Mouse (Mus musculus): ENCODE data around the gene Rapgefl1. TPM values are rescaled to one million over a fixed set of nuclear protein-coding genes. Genes with fewer than 3 reads are reported as not detected.

Gene Rapgefl1
- 29.2 and 37.4 TPM in 2 replicates for polyA plus RNA-seq (2012; rRNA removed)

DNA sequence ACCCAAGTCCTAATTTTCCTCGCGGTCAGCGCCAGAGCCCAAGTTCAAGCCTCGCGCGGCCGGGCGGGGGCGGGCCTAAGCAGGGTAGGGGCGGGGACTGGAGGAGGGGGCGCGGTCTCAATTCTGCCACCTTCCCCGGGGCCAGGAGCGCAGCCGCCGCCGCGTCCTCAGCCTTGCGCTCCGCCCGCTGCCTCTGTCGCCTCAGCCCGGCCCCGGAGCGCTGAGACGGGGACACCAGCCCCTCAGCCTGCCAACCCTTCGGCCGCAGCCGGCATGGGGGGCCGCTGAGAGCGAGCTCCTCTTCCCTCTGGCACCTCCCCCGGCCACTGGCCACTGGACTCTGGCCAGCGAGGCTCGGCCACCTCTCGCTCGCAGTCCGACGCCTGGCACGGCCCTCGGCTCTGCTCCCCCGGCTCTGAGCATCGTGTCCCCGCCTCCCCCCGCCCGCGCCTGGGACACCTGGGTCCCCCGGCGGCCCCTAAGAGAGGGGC, at the start of gene Rapgefl1:
TSS of gene Rapgefl1 (plus strand) at position 135 of the 491 bp plus-strand sequence.
- 1% methylated on average over 47 of the region's 48 CpGs for WGBS
- no peak for DNase-seq (ENCODE audit: low read depth, low spot score)

DNA sequence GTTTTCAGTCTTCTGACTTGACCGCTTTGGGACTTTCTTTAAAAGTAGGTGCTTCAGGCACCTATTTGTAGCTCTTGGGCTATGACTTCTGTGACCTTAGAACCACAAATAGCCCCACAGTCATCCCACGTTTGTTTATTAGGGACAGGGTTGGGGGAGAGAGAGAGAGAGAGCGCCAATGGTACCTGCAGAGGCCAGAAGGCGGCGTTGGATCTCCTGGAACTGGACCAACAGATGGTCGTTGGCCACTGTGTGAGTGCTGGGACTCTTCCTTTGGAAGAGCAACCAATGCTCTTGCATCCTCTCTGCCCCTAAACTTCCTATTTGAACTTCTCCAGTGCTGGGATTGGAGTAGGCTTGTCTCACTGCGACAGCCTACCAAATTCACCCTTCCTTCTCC, 49.4 kb upstream of the Rapgefl1 start:
- 21% methylated on average over 7 of the region's 7 CpGs for WGBS
- DNase-seq (ENCODE audit: low read depth, low spot score): no peak

DNA sequence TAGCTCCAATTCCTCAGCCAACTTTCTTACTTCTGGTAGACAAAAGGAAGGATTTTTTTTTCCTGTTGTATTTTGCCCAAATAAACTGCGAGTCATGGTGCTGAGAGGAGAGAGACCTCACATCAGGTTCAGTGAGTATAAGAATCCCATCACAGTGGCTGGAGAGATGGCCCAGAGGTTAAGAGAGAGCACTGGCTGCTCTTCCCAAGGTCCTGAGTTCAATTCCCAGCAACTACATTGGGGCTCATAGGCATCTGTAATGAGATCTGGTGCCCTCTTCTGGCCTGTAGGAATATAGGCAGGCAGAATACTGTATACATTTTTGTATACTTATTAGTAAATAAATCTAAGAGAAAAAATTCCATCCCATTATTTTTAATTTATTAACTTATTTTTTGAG, 48.9 kb upstream of the Rapgefl1 start:
- WGBS: 81% methylated on average over 1 of the region's 1 CpGs
- DNase-seq (ENCODE audit: low read depth, low spot score): no peak

DNA sequence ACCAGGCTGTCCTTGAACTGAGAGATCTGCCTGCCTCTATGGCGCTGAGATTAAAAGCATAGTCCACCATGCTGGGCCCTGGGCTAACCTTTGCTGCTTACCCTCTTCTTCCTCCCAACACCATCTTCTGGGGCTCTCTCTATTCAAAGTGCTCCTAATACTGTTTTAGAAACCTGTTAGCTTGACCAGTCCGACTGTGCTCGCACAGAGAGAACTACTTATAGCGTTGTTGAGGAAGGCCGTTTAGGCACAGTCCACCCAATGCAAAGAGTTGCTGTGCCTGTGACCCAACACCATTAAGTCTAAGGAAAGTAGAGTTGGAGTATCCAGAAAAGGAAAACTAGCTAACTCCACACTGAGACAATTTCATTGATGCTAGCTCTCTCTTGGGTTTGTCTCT, 48.4 kb upstream of the Rapgefl1 start:
- 85% methylated on average over 5 of the region's 5 CpGs for WGBS
- no peak for DNase-seq (ENCODE audit: low read depth, low spot score)

DNA sequence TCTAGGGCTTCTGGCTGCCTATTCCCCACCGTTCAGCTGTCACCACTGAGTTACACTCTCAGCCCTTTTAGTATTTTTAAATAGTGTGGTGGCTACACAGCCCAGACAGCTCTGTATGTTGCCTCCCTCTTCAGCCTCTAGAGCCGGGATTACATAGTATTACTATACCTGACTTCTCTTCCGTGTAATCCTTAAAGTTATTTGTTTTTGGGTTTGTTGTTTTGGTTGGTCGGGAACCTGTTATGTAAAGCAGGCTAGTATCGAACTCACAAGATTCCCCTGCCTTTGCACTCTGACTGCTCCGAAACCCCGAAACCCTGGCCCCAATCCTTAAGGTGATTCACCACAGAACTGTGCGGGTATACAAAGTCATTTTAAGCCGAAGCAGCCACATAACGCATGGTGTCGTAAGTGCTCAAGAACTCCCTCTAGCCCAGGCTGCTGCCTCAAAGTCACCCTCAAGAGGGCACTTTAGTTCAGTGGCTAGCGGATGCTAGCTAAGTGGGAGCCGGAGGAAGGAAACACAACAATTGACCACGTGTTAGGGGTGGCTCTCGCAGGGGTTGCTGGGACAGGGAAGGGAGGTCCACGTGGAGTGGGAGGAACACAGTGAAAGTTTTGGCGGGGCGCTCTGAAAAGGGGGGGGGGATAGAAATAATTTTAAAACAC, 47.9 kb upstream of the Rapgefl1 start:
- WGBS: 3% methylated on average over 18 of the region's 18 CpGs
- peak; percentile 90 for DNase-seq (ENCODE audit: low read depth, low spot score)

DNA sequence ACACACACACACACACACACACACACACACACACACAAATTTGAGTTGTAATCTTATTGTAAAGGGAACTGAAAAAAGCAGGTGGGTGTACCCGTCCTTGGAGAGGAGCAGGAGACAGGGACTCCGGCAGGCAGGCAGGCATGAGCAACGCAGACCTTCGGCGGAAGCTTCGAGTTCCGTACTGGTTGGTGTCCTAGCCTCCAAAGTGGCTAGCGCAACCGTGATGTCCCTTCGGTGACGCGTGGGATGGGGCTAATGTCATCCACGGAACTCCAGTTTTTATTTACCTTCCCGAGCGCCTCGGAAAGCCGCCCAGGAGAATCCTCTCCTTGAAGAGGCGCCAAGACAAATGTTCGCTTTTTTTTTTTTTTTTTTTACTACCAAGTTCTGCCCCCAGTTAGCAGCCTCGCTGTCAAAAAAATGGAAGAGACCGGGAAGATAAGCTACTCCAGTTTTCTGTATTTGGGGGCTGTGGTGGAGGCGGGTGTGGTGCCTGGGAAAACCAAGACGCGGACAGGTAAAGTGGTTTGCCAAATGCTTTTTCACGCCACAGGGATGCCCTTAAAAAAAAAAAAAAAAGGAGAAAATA, 47.3 kb upstream of the Rapgefl1 start:
- 1% methylated on average over 25 of the region's 25 CpGs for WGBS
- no peak for DNase-seq (ENCODE audit: low read depth, low spot score)

DNA sequence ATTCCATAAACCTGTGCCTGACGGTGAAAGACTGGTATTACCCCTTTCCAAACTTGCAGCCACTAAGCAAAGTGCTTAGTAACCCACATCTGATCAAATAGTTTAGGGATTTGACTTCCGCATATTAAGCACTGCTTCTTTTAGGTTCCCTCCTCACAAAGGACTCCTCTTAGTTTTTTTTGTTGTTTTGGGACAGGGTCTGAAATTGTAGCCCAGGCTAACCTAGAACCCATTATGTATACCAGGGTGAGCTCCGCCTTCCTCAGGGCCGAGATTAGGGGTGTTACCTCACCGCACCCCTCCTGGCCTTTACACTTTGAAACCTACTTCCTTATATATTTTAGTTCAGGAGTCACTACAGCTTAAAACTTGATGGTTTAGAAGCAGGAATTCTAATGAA, 46.8 kb upstream of the Rapgefl1 start:
- DNase-seq (ENCODE audit: low read depth, low spot score): no peak
- WGBS: 14% methylated on average over 5 of the region's 5 CpGs

DNA sequence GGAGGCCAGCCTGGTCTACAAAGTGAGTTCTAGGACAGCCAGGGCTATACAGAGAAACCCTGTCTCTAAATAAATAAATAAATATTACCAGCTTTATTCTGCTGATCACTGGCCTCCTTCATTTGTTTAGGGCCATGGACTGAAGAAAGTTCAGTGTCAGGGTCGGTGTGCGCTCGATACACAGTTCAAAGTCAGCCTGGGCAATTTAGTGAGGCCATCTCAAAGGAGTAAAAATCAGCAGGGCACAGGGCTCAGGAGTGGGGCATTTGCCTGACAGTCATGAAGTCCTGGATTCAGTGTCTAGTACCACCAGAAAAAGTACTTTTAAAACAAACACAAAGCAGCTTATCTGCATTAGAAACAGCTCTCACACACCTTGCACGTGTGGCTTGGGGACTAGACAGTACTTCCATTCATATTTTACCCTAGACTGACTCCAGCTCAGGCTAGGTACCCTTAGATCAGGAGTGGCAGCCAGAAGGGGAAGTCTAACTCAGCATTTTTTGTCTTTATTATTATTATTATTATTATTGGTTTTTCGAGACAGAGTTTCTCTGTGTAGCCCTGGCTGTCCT, 45.9 kb upstream of the Rapgefl1 start:
- WGBS: 48% methylated on average over 5 of the region's 5 CpGs
- no peak for DNase-seq (ENCODE audit: low read depth, low spot score)

DNA sequence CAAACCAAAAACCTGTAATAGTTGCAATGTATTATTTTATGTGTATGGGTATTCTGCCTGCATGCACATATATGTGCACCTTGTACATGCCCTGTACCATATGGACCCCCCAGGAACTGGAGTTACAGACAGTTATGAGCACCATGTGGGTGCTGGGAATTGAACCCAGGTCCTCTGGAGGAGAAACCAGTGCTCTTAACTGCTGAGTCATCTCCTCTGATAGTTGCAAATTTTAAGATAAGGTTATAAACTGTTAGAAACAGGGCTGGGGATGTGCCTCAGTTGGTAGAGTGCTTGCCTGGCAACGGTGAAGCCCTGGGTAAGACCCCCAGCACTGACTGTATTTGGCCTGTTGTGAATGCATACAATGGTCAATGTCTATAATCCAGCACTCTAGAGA, 45.1 kb upstream of the Rapgefl1 start:
- DNase-seq (ENCODE audit: low read depth, low spot score): no peak
- 74% methylated on average over 1 of the region's 1 CpGs for WGBS

DNA sequence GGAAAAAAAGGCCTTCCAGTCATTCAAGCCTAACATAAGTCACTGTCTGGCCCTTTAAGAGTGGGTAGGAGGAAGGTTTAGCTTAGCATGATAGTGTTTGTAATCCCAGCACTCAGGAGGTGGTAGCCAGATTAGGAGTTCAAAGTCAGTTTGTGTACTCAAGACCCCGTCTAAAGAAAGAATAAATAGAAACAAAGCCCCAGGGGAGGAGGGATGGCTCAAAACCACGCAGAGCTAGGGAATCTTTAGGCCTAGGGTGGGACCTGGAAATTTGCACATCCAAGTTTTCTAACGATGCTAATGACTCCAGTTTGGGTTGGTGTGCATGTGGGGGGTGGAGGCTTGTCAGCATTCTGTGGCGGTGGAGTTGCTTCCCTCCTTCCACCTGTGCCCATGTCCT, 44.5 kb upstream of the Rapgefl1 start:
- WGBS: 43% methylated on average over 4 of the region's 4 CpGs

DNA sequence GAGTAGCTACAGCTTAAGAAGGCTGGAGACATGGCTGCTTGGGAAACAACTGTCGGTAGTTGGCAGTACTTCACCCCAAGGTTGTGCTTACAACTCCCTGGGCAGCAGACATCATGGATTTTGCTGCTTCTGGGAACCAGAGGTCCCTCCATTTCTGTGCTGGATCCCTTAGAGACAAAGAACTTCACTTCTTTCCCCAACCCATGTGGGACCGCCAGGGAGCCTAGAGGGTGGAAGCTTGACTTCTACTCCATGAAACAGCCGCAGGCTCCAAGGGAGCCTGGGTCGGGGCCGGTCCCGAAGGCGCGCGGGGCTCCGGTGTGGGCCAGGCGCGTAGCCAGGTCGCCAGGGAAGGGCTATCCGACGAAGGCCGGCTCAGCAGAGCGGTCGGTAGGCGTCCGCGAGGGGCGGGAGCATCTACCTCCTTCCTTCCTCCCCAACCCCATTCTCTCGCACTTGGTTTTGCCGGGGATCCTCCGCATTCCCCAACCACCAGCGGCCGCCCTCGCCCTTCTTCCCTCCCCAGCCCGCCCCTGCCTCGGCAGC, 42.0 kb upstream of the Rapgefl1 start:
- no peak for DNase-seq (ENCODE audit: low read depth, low spot score)
- under 1% methylated on average over 27 of the region's 30 CpGs for WGBS

More for the DNA sequence above, 44.5 kb upstream of the Rapgefl1 start:
- no peak for DNase-seq (ENCODE audit: low read depth, low spot score)

DNA sequence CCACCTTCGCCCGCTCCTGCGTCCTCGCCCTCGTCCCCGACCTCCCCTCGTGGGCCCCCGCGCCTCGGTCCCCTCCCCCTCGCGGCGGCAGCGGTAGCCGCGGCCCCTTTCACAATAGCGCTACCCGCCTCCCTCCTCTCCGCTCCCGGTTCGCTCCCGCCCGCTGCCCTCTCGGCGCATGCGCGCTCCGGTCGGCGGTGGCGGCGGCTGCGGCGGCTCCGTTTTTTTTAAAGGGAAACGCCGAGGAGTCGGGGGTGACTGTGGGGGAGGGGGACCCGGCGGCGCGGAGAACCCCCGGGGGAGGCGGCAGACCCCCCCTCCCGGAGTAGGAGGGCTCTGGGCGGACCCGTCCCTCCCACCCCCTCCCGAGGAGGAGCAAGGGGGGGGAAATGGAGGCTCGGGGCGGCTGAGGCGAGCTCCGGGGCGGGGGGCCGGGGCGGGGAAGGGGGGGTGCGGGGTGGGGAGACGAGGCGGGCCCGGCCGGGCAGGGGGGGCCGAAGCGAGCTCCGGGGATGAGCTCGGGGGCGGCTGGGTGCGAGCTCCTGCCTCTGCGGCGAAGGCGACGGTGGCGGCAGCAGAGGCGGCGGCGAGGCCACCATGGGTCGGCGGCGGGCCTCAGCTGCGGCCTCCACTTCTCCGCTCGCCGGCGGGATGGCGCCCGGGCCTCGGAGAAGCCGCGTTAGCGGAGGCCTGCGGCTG, 41.4 kb upstream of the Rapgefl1 start, which contains the start of gene Msl1:
TSS of gene Msl1 (plus strand) at position 502 of the 699 bp plus-strand sequence.
- DNase-seq (ENCODE audit: low read depth, low spot score): no peak
- under 1% methylated on average over 81 of the region's 89 CpGs for WGBS

DNA sequence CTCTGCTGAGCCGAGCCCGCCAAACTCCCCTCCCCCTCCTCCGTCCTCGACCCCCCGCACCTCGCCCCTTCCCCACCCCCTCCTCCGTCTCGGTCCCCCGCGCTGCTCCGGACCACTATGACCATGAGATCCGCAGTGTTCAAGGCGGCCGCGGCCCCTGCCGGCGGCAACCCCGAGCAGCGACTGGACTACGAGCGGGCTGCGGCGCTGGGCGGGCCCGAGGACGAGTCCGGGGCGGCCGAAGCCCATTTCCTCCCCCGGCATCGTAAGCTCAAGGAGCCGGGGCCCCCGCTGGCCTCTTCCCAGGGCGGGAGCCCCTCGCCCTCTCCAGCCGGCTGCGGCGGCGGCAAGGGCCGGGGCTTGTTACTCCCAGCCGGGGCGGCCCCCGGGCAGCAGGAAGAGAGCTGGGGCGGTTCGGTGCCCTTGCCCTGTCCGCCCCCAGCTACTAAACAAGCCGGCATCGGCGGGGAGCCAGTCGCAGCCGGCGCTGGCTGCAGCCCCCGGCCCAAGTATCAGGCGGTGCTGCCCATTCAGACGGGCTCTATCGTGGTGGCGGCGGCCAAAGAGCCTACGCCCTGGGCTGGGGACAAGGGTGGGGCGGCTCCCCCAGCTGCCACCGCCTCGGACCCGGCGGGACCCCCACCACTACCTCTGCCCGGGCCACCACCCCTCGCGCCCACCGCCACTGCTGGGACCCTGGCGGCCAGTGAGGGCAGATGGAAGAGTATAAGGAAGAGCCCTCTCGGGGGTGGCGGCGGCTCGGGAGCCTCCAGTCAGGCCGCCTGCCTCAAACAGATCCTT, 40.7 kb upstream of the Rapgefl1 start:
- no peak for DNase-seq (ENCODE audit: low read depth, low spot score)
- WGBS: under 1% methylated on average over 70 of the region's 74 CpGs

DNA sequence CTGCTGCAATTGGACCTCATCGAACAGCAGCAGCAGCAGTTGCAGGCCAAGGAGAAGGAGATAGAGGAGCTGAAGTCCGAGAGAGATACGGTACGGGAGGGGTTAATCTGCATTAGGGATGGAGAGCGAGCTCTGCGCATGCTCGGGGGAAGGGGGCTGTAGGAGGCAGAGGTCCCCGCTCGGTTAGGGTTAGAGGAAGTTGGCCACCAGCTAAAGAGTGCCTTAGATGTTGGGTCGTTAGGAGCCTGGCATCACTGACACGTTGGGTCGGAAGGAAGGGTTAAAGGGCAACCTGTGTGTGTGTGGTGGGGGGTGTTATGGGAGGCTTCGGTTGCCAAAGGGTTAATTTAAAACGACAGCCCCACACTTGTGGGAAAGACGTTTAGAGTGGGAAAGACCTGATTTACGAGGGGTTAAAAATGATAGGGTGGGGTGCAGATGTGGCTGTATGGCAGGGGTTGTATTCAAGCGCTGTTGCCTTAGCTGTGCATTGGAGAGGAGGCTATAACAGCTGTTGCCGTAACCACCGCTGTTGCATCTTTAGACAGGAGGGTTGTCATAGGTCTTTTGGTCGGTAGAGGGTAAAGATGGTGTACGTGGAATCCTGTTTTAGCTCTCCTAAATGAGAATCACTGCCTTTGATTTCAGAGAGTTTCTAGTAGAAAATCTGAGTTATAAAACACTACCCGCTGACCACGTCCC, 39.9 kb upstream of the Rapgefl1 start:
- WGBS: 1% methylated on average over 23 of the region's 23 CpGs
- DNase-seq (ENCODE audit: low read depth, low spot score): no peak

DNA sequence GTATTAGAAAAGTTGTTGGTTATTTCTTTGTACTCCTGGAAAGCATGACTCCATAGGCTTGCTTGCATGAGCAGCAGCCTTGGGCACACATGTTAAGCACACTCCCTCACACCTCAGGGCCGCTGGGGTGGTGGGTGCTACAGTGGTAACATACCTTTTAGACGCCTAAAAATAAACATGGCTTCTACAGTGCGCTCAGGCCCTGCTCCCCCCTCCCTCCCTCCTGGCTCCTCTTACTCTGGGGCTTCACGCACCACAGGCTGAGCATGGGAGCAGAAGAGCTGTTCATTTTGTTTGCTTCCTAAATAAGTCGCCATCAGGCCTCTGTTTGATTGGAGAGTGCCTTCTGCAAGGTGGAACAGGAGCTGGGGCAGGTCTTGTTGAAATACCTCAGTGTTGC, 39.3 kb upstream of the Rapgefl1 start:
- WGBS: 4% methylated on average over 5 of the region's 5 CpGs

DNA sequence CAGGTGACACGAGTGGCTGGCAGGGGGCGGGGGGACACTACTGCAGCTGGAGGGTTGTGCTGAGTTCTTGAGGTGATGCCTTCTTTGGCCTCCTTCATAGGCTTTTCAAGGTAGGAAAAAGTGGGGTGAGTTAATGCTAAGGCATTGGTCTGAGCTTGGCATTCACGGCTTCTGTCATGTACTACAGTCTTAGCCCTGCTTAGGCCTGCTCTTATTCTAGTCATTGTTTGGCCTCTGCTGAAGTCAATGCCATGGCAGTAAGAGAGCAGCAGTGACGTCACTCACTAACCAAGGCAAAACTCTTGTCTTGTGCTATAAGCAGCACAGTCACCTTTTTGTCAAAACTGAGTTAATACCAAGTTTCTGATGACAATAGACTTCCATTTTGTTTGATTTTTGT, 38.7 kb upstream of the Rapgefl1 start:
- WGBS: 38% methylated on average over 4 of the region's 4 CpGs
- no peak for DNase-seq (ENCODE audit: low read depth, low spot score)

More for the DNA sequence above, 39.3 kb upstream of the Rapgefl1 start:
- DNase-seq (ENCODE audit: low read depth, low spot score): no peak

DNA sequence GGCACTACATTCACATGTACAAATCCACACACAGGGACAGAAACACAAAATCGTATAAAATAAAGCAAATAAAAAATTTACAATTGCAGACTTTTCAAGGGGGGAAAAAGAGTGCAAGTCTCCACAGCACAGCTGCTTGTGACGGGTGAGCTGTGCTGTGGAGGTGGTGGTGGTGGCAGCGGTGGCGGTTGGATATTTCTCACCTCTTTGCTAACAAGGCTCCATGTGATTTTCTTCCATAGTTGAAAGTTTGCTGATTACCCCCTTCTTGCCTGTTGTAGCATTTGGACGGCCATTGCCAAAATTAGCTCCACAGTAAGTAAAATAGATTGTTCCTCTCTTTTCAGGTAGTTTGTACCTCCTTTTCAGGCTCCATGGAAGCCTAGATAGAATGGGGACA, 32.0 kb upstream of the Rapgefl1 start, which contains the start of gene Casc3:
TSS of gene Casc3 (plus strand) at position 301 of the 400 bp plus-strand sequence.
- WGBS: 89% methylated on average over 5 of the region's 5 CpGs
- no peak for DNase-seq (ENCODE audit: low read depth, low spot score)

DNA sequence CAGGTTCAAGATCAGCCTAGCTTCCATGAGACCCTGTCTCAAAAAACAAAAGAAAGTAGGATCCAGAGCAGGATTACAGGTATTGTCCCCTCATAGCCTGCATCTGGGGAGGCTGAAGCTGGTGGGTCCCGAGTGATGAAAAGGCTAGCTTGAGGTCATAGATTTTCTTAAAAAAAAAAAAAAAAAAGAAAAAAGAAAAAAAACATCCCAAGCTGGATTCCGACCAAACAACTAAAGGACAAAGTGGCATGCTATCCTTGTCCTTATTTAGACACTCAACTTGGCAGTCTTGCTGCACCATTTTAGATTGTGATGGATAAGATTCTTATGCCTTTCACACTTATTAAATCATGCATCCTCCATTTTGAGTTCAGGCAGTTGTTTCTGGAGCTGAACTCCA, 28.2 kb upstream of the Rapgefl1 start:
- 89% methylated on average over 2 of the region's 2 CpGs for WGBS
- DNase-seq (ENCODE audit: low read depth, low spot score): no peak

All from large intestine, adult 2 months (tissue).